Mouse (Mus musculus): Measurements from ENCODE around the gene Irs1. TPM values are rescaled to one million over a fixed set of nuclear protein-coding genes. Genes with fewer than 3 reads are reported as not detected.

Gene Irs1
- polyA plus RNA-seq, 1 experiment from 2014 or later = 11.8 TPM

- 65% methylated on average over 4 of the region's 4 CpGs for WGBS
- H3K4me1 ChIP-seq = peaks cover 4% of the 10 kb centered on the region
- no peak for ATAC-seq (ENCODE audit: low FRiP score, low read depth)
- no peaks in the 10 kb centered on the region for H3K9me3 ChIP-seq
- no peak overlapping the region for H3K4me3 ChIP-seq
- peaks cover 15% of the 10 kb centered on the region for H3K36me3 ChIP-seq
- no peak overlapping the region for H3K27ac ChIP-seq
- H3K27me3 ChIP-seq = no peaks in the 10 kb centered on the region
- no peak overlapping the region for H3K9ac ChIP-seq
- H3K4me2 ChIP-seq (replicated peaks) = no peak overlapping the region
Observed at GRCm38 (mm10) chr1:82267547-82267946, 23.7 kb downstream of the Irs1 start.

DNA sequence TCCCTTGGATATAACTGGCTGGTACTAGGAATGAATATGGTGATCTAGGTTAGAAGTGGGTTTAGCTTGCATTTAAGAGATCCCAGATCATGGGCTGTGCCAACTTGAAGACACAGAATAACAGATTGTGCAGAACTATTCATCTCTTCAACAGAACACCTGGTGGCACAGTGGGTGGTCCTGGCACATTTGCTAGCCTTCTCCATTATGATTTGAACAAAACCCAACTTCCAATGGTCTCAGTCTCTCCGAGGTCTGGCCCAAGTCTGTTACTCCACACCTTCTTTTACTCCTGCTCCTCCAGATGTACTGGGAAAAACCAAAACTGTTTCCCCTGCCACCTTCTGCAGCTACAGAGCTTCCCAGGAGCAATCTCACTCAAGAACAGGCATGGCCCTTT lies 28.9 kb downstream of the Irs1 start:
- Histone ChIP-seq H3K27me3 (no peaks in the 10 kb centered on the region), H3K4me3 (no peak overlapping the region), H3K4me1 (peaks cover 42% of the 10 kb centered on the region), H3K9me3 (no peaks in the 10 kb centered on the region), H3K36me3 (0 out of 2 replicates have a peak, but pooled peaks cover 4% of the 10 kb centered on the region), H3K27ac (no peak overlapping the region), H3K4me2 (replicated peaks) (no peak overlapping the region), H3K9ac (no peak overlapping the region)
- no peak for ATAC-seq (ENCODE audit: low FRiP score, low read depth)
- 41% methylated on average over 1 of the region's 1 CpGs for WGBS

DNA sequence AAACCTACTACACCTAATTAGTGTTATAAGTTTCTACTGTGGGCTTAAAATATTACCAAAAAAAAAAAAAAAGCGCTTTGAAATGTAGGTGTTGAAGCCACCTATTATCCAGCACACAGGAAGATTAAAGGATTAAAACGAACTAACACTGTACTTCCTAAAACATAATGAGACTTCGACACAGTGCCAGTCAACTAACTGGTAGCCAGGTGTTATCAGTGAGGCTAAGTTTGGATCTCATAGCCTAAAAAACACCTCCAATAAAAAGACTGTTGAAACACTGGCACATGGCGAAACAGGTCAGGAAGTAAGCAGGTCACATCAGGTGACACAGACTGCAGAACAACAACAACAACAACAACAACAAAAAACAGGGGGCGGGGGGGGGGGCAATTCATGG lies 29.6 kb downstream of the Irs1 start:
- 28% methylated on average over 5 of the region's 5 CpGs for WGBS
- Histone ChIP-seq H3K4me2 (replicated peaks) (no peak overlapping the region), H3K9me3 (no peaks in the 10 kb centered on the region), H3K4me3 (no peak overlapping the region), H3K27me3 (no peaks in the 10 kb centered on the region), H3K27ac (no peak overlapping the region), H3K9ac (no peak overlapping the region), H3K4me1 (peaks cover 45% of the 10 kb centered on the region), H3K36me3 (0 out of 2 replicates have a peak, but pooled peaks cover under 1% of the 10 kb centered on the region)
- ATAC-seq (ENCODE audit: low FRiP score, low read depth) = no peak

DNA sequence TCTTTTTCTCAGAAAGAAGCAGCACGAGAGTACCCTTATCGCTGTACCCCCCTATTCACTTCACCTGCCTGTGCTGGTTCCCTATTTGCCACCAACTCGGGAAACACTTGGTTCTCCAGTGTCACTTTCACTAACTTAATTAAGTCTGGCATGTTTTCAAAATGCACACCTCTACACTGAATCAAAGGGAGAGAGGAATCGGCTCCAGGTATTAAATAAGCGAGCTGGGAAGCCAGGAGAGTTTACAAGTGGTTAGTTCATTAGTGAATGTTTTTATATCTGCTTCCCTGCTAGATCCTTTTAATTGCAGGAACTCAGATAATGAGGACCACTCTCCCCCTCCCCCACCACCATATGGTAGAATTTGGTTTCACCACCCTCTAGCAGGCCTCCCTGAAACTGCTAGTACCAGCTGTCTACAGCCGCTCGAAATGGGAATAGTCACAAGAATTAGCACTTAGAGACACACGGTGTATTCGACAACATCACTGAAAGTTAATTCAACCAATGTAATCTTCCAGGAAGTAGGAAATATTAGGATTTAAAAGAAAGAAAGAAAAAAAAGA lies 30.1 kb downstream of the Irs1 start:
- Histone ChIP-seq H3K4me3 (no peak overlapping the region), H3K9ac (no peak overlapping the region), H3K9me3 (no peaks in the 10 kb centered on the region), H3K27ac (peak overlapping the region; percentile 11; the same call in 1 of the 2 replicates), H3K27me3 (no peaks in the 10 kb centered on the region), H3K36me3 (no peaks in the 10 kb centered on the region), H3K4me1 (peaks cover 45% of the 10 kb centered on the region), H3K4me2 (replicated peaks) (0 out of 2 replicates have a peak overlapping the region, but pooled peaks have one; percentile 25)
- WGBS = 18% methylated on average over 9 of the region's 9 CpGs
- no peak for ATAC-seq (ENCODE audit: low FRiP score, low read depth)

- no peak for ATAC-seq (ENCODE audit: low FRiP score, low read depth)
- H3K9me3 ChIP-seq = no peaks in the 10 kb centered on the region
- H3K4me2 ChIP-seq (replicated peaks) = no peak overlapping the region
- H3K4me3 ChIP-seq = no peak overlapping the region
- H3K9ac ChIP-seq = no peak overlapping the region
- H3K27ac ChIP-seq = no peak overlapping the region
- no peaks in the 10 kb centered on the region for H3K36me3 ChIP-seq
- WGBS = 47% methylated on average over 3 of the region's 3 CpGs
- H3K4me1 ChIP-seq = peaks cover 45% of the 10 kb centered on the region
- no peaks in the 10 kb centered on the region for H3K27me3 ChIP-seq
Observed at GRCm38 (mm10) chr1:82260055-82260454, 31.2 kb downstream of the Irs1 start.

- Histone ChIP-seq H3K9ac (no peak overlapping the region), H3K36me3 (peaks cover 5% of the 10 kb centered on the region), H3K4me3 (no peak overlapping the region), H3K27me3 (no peaks in the 10 kb centered on the region), H3K9me3 (no peaks in the 10 kb centered on the region), H3K4me1 (peaks cover 50% of the 10 kb centered on the region), H3K4me2 (replicated peaks) (no peak overlapping the region), H3K27ac (peak overlapping the region; percentile 23; the same call in 1 of the 2 replicates)
- ATAC-seq (ENCODE audit: low FRiP score, low read depth) = no peak
- WGBS = 18% methylated on average over 7 of the region's 7 CpGs
Observed at GRCm38 (mm10) chr1:82258331-82258730, 32.9 kb downstream of the Irs1 start.

- Histone ChIP-seq H3K27ac (no peak overlapping the region), H3K4me2 (replicated peaks) (no peak overlapping the region), H3K4me1 (peaks cover 47% of the 10 kb centered on the region), H3K27me3 (no peaks in the 10 kb centered on the region), H3K36me3 (peaks cover 6% of the 10 kb centered on the region), H3K9me3 (no peaks in the 10 kb centered on the region), H3K9ac (no peak overlapping the region), H3K4me3 (no peak overlapping the region)
- ATAC-seq (ENCODE audit: low FRiP score, low read depth) = 0 out of 2 replicates have a peak, but pooled peaks have one; percentile 42
- 26% methylated on average over 5 of the region's 5 CpGs for whole genome bisulfite sequencing
Observed at GRCm38 (mm10) chr1:82257457-82257856, 33.8 kb downstream of the Irs1 start.

- Histone ChIP-seq H3K36me3 (peaks cover 13% of the 10 kb centered on the region), H3K4me1 (peaks cover 25% of the 10 kb centered on the region), H3K27ac (no peak overlapping the region), H3K4me3 (no peak overlapping the region), H3K27me3 (no peaks in the 10 kb centered on the region), H3K9me3 (no peaks in the 10 kb centered on the region), H3K4me2 (replicated peaks) (no peak overlapping the region), H3K9ac (no peak overlapping the region)
- WGBS = 65% methylated on average over 9 of the region's 9 CpGs
- no peak for ATAC-seq (ENCODE audit: low FRiP score, low read depth)
Observed at GRCm38 (mm10) chr1:82253789-82254445, 37.3 kb downstream of the Irs1 start.

DNA sequence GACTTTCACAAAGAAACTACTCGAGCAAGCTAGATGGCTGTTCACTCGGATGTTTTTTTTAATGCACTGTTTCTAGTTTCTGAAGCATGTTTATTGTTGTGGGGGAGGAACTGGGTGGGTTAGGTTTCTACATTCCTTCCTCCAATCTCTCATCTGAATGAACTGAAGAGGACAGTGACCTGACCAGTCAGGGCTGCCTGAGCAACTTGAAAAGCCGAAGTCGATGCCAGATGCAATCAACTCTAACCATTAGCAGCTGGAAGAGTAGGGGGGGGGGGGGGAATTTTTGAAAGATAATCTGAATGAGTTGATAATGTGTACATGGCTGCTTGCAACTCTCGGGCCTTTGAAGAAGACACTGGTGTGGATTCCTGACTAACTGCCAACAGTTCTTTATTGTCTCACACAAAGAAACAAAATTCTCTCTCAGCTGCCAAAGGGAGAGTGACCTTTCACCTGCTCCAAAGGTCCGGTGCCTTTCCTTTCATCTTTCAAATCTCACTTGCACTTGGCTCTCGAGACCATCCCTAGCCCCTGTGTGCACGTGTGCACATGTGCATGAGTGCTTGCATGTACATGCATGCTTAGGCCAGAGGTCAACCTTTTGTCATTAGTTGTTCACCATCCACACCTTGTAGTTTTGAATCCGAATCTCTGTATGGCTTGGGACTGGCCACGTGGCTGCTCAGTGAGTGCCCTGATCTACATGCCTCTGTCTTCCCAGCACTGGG lies 43.8 kb downstream of the Irs1 start:
- WGBS = 59% methylated on average over 10 of the region's 10 CpGs
- Histone ChIP-seq H3K4me3 (no peak overlapping the region), H3K27me3 (no peaks in the 10 kb centered on the region), H3K4me2 (replicated peaks) (no peak overlapping the region), H3K9me3 (no peaks in the 10 kb centered on the region), H3K36me3 (0 out of 2 replicates have a peak, but pooled peaks cover 9% of the 10 kb centered on the region), H3K4me1 (peaks cover 16% of the 10 kb centered on the region; the same call in 1 of the 2 replicates), H3K27ac (no peak overlapping the region), H3K9ac (no peak overlapping the region)
- no peak for ATAC-seq (ENCODE audit: low FRiP score, low read depth)

- peak; percentile 28; the same call in 1 of the 2 replicates for ATAC-seq (ENCODE audit: low FRiP score, low read depth)
- H3K4me2 ChIP-seq (replicated peaks) = no peak overlapping the region
- no peaks in the 10 kb centered on the region for H3K9me3 ChIP-seq
- WGBS = 52% methylated on average over 5 of the region's 5 CpGs
- H3K27ac ChIP-seq = no peak overlapping the region
- no peak overlapping the region for H3K4me3 ChIP-seq
- no peaks in the 10 kb centered on the region for H3K27me3 ChIP-seq
- peaks cover 12% of the 10 kb centered on the region; the same call in 1 of the 2 replicates for H3K4me1 ChIP-seq
- H3K36me3 ChIP-seq = peaks cover 3% of the 10 kb centered on the region; the same call in 1 of the 2 replicates
- H3K9ac ChIP-seq = no peak overlapping the region
Observed at GRCm38 (mm10) chr1:82245002-82245401, 46.2 kb downstream of the Irs1 start.

DNA sequence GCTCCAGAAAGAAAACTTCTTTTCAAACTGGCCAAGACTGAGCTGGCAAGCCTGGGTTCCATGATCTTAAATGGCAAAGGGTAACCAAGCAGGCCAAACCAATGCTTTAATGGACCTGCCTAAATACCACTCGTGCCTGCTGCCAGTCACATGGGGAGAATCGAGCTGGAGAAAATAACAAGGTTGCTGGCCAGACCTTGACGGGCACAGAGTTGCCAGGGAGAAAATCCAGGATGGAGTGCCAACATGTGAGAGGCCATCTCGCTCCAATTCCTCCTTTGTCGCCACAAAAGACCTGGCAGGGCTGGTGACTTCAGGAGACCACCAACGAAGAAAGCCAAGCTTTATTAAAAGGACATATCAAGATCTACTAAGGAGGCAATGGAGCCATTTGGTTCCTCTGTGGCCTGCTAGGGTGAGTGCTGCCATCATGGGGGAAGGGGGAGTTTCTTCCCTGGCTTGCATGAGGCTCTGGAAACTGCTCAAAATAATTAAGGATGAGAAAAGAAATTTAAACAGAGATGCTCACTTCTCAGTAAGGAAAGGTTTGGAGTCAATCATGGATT lies 47.9 kb downstream of the Irs1 start:
- no peak overlapping the region for H3K27ac ChIP-seq
- ATAC-seq (ENCODE audit: low FRiP score, low read depth) = no peak
- no peak overlapping the region for H3K4me3 ChIP-seq
- H3K4me1 ChIP-seq = peaks cover 12% of the 10 kb centered on the region; the same call in 1 of the 2 replicates
- H3K36me3 ChIP-seq = peaks cover 3% of the 10 kb centered on the region; the same call in 1 of the 2 replicates
- H3K27me3 ChIP-seq = no peaks in the 10 kb centered on the region
- 83% methylated on average over 6 of the region's 6 CpGs for WGBS
- H3K9me3 ChIP-seq = no peaks in the 10 kb centered on the region
- H3K4me2 ChIP-seq (replicated peaks) = no peak overlapping the region
- no peak overlapping the region for H3K9ac ChIP-seq

Measured in limb, embryonic 13.5 days (tissue).